Mouse (Mus musculus) liver, postnatal 0 days (tissue): Measurements from ENCODE around the gene Cnot2. TPM values are rescaled to one million over a fixed set of nuclear protein-coding genes. Genes with fewer than 3 reads are reported as not detected.
"Not testable (repeated sequence)": the region's sequence is repeated elsewhere in the genome, so short reads cannot be mapped to it uniquely, and the experiment has no call there.

Experiments
- ATAC-seq: fragments of 200-750 bp; cut with Nextera tagmentation; 2 replicates; pipeline ENCODE4 v1.8.0; 2017; ENCODE audit warnings: mild to moderate bottlenecking, moderate library complexity
- DNase-seq: peaks from one replicate; pipeline ENCODE4 v3.0.0-alpha.2; 2016
- H3K27ac ChIP-seq: fragments of 300-500 bp; sonication (generic); 2 replicates; pipeline ENCODE4 v1.5.1; 2014; ENCODE audit warnings: antibody characterized with exemption, moderate library complexity, mild to moderate bottlenecking, low read depth
- H3K27me3 ChIP-seq: fragments of 300-500 bp; sonication (generic); 2 replicates; pipeline ENCODE4 v1.6.1; 2014; ENCODE audit warnings: low read length, control low read depth, mixed read lengths; ENCODE audit not compliant: insufficient read depth
- H3K36me3 ChIP-seq: fragments of 300-500 bp; sonication (generic); replicated peaks from 2 replicates; pipeline ENCODE4 v1.6.1; 2014; ENCODE audit warnings: mild to moderate bottlenecking, control low read depth, low read length, moderate library complexity, mixed read lengths; ENCODE audit not compliant: insufficient read depth
- H3K4me1 ChIP-seq: fragments of 300-500 bp; sonication (generic); 2 replicates; pipeline ENCODE4 v1.6.1; 2014; ENCODE audit warnings: antibody characterized with exemption, mild to moderate bottlenecking, control low read depth; ENCODE audit not compliant: insufficient read depth
- H3K4me2 ChIP-seq: fragments of 300-500 bp; sonication (generic); 2 replicates; pipeline ENCODE4 v1.6.1; 2014; ENCODE audit warnings: low read depth, mild to moderate bottlenecking, low read length, moderate library complexity, mixed read lengths
- H3K4me3 ChIP-seq: fragments of 300-500 bp; sonication (generic); 2 replicates; pipeline ENCODE4 v1.5.1; 2014; ENCODE audit warnings: low read depth, low read length
- H3K9ac ChIP-seq: fragments of 300-500 bp; sonication (generic); replicated peaks from 2 replicates; pipeline ENCODE4 v1.6.1; 2014; ENCODE audit warnings: mild to moderate bottlenecking, moderate library complexity
- H3K9me3 ChIP-seq: fragments of 300-500 bp; sonication (generic); 2 replicates; pipeline ENCODE4 v1.6.1; 2016; ENCODE audit warnings: mild to moderate bottlenecking, control low read depth, low read length, mixed read lengths
- CTCF ChIP-seq: sonication (generic); IDR thresholded peaks from 2 replicates; pipeline ENCODE4 v1.5.1; 2016; ENCODE audit warnings: antibody characterized with exemption, low read depth
- EP300 ChIP-seq: IDR thresholded peaks from 2 replicates; pipeline ENCODE4 v1.6.1; 2016; ENCODE audit warnings: antibody characterized with exemption, low read depth, mild to moderate bottlenecking
- WGBS: fragments of 180-500 bp; shearing (Covaris S2); extraction: QIAGEN DNeasy Blood & Tissue Kit; methylation state at CpG from one replicate; pipeline ENCODE4 v1.1.7; 2014; ENCODE audit not compliant: insufficient replicate concordance; 5-methylcytosine and 5-hydroxymethylcytosine counted together
- polyA plus RNA-seq: library from polyadenylated mRNA; unstranded; fragments of >200 nt; fragmentation: Nextera tagmentation; extraction: Ambion mirVana; gene quantifications from 2 replicates; pipeline ENCODE4 v1.2.1, GENCODE M21; 2015

The Cnot2 gene
- polyA plus RNA-seq: 22.1 and 22.8 TPM in 2 replicates

DNA sequence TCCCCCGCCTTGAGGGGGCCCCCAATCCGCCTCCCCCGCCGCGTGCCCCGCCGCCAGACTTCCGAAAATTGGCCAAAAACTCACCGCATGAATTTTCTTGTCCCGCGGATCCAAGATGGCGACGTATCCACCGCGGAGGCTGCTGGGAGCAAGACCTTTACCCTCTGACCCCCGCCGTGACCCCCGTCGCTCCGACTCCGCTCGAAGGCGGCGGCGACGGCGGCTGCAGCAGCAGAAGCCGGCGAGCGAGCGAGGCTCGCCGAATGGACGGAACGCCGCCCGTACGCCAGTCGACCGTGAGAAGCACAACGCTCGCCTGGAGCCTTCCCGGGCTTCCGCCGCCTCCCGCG lies at the start of gene Cnot2:
Gene Cnot2, minus strand, starts transcription at position 143 of the 350 bp plus-strand sequence.
- peak within 1 kb of the TSS; percentile 90 for H3K9ac ChIP-seq
- no peaks in the 10 kb centered on the region for H3K9me3 ChIP-seq
- no peaks in the 10 kb centered on the region for H3K27me3 ChIP-seq
- H3K4me2 ChIP-seq: peak within 1 kb of the TSS; percentile 82
- no peak for TF ChIP-seq CTCF
- no peak for TF ChIP-seq EP300
- peaks cover 6% of the 10 kb centered on the region; the same call in 1 of the 2 replicates for H3K4me1 ChIP-seq
- H3K4me3 ChIP-seq: peak within 1 kb of the TSS; percentile 90
- DNase-seq (peak; percentile 95), ATAC-seq (peak; percentile 93)
- peaks cover 6% of the 10 kb centered on the region; the same call in 1 of the 2 replicates for H3K36me3 ChIP-seq
- peak within 1 kb of the TSS; percentile 98 for H3K27ac ChIP-seq
- WGBS: 2% methylated on average over 19 of the region's 47 CpGs

DNA sequence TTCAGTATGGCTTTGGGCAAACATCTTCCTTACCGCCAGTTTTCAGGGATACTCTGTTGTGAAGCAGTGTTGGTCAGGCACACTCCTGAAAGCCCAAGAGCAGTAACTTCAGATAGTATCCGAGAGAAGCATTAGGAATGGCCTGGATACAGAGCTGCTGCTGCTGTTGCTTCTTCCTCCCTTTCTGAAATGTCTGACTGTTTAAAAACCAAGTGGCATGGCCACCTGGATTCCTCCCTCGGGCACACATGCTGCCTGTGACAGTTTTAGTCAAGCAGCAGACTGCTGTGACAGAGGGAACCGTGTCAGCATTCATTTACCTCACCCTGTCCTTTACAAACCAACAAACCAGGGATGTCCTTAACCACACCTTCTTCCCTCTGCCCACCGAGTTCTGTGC lies 47.6 kb upstream of the Cnot2 start:
- no peak for TF ChIP-seq CTCF
- TF ChIP-seq EP300: no peak
- Histone ChIP-seq H3K27me3 (no peaks in the 10 kb centered on the region), H3K9me3 (no peaks in the 10 kb centered on the region), H3K9ac (no peak overlapping the region), H3K4me3 (no peak overlapping the region), H3K4me2 (no peak overlapping the region), H3K36me3 (no peaks in the 10 kb centered on the region), H3K4me1 (no peaks in the 10 kb centered on the region), H3K27ac (no peak overlapping the region)
- DNase-seq: no peak
- ATAC-seq: no peak
- WGBS: 64% methylated on average over 5 of the region's 5 CpGs

DNA sequence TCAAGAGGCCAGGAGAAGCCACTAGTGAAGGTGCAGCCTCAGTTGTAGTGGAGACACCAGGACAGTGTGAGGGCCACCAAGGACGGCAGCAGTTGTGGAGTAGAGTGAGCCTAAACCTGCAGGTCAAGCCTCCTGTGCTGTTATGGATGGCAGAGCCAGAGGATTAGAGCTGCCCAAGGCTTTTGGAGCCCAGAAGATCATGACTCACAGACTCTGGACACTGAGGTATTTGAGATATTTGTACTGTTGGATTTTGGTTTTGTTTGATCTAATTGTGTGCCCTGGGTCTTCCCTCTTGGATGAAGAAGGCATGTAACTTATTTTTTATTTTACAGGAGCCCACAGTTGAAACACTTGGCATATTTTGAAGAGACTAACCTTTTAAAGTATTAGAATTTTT lies 44.7 kb upstream of the Cnot2 start:
- DNase-seq (no peak), ATAC-seq (no peak)
- no peak overlapping the region for H3K27ac ChIP-seq
- no peak overlapping the region for H3K9ac ChIP-seq
- 76% methylated on average over 1 of the region's 1 CpGs for WGBS
- no peaks in the 10 kb centered on the region for H3K27me3 ChIP-seq
- no peak for TF ChIP-seq EP300
- TF ChIP-seq CTCF: no peak
- no peaks in the 10 kb centered on the region for H3K36me3 ChIP-seq
- peaks cover 5% of the 10 kb centered on the region for H3K9me3 ChIP-seq
- H3K4me3 ChIP-seq: no peak overlapping the region
- no peak overlapping the region for H3K4me2 ChIP-seq
- no peaks in the 10 kb centered on the region for H3K4me1 ChIP-seq

DNA sequence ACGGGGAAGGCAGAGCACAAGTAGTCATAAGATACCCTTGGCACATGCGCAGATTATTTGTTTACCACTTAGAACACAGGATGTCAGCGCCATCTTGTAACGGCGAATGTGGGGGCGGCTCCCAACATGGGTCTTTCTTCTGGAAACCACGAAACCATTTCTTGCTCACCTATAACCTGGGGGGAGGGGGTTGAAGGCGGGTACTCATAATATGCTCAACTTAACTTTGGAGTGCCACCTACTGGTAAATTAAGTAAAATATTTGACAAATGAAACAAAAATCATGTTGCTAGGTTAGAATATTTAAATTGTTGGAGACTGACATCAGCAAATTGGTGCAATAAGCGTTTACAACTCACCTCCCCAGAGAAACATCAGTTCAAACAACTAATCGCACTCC lies 31.9 kb upstream of the Cnot2 start:
- not testable (repeated sequence) for H3K4me3 ChIP-seq, H3K27me3 ChIP-seq, H3K27ac ChIP-seq, H3K4me2 ChIP-seq, H3K9me3 ChIP-seq, H3K36me3 ChIP-seq, DNase-seq, H3K4me1 ChIP-seq, ATAC-seq, H3K9ac ChIP-seq
- 80% methylated on average over 8 of the region's 10 CpGs for WGBS

DNA sequence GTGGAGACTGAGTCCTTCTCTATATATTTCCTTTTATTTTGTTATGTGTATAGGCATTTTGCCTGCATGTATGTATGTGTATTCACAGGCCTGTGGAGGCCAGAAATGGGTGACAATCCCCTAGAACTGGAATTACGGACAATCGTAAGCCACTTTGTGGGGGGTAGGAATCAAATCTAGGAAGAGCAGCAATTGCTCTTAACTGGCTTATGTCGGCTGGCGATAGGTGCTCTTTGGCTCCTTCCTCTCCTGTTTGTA lies 23.5 kb upstream of the Cnot2 start:
- Histone ChIP-seq H3K9me3 (no peaks in the 10 kb centered on the region), H3K27ac (no peak overlapping the region), H3K4me1 (no peaks in the 10 kb centered on the region), H3K27me3 (no peaks in the 10 kb centered on the region), H3K9ac (no peak overlapping the region), H3K4me2 (no peak overlapping the region), H3K4me3 (no peak overlapping the region), H3K36me3 (no peaks in the 10 kb centered on the region)
- no peak for ATAC-seq
- no peak for DNase-seq
- 91% methylated on average over 4 of the region's 4 CpGs for WGBS
- TF ChIP-seq CTCF: no peak
- no peak for TF ChIP-seq EP300

DNA sequence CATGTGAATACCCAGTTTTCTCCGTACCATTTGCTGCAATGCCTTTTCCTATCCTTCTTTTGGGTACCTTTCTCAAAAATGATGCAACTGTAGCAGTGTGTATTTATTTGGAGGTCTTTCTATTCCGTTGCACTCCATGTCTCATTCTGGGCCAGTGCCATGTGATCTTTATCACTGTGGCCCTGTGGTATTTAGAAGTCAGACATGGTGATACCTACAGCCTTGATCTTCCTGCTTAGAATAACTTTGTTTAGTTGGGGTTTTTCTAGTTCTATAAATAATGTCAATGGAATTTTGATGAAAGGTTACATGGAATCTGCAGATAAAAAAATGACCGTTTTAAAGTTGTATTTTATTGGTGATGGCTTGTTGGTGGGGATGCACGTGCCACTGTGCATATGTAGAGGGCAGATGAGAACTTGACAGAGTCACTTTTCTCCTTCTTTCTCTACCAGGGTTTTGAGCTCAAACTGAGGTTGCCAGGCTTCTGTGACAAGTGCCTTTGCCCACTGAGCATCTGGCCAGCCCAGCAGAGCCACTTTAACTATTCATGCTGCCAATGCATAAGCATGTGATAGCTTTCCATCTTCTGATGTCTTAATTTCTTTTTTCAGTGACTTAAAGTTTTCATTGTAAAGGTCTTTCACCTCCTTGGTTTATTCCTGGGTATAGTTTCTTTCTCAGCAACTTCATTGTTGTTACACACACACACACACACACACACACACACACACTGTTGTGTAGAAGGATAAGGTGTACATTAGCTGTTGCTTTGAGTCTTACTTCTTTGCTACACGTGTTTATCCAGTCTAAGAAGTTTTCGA lies 23.0 kb upstream of the Cnot2 start:
- DNase-seq (no peak), ATAC-seq (no peak)
- H3K9me3 ChIP-seq: no peaks in the 10 kb centered on the region
- H3K27me3 ChIP-seq: no peaks in the 10 kb centered on the region
- no peak overlapping the region for H3K9ac ChIP-seq
- H3K36me3 ChIP-seq: no peaks in the 10 kb centered on the region
- no peak for TF ChIP-seq EP300
- no peak for TF ChIP-seq CTCF
- no peak overlapping the region for H3K4me3 ChIP-seq
- H3K4me1 ChIP-seq: no peaks in the 10 kb centered on the region
- WGBS: 79% methylated on average over 6 of the region's 6 CpGs
- H3K4me2 ChIP-seq: no peak overlapping the region
- no peak overlapping the region for H3K27ac ChIP-seq
